Mouse (Mus musculus): ENCODE results near the gene Olfr670.
"Not testable (repeated sequence)": the region's sequence is repeated elsewhere in the genome, so short reads cannot be mapped to it uniquely, and the experiment has no call there.

Gene Olfr670

GRCm38 (mm10) chr7:104962520-104962919, at the start of gene Olfr670:
Olfr670 (minus strand) TSS chr7:104962620.
- no peak for DNase-seq (ENCODE audit: low spot score in 2 of 2)

GRCm38 (mm10) chr7:105001929-105002328, 39.5 kb upstream of the Olfr670 start, which contains the start of gene Olfr672:
Olfr672 (minus strand) TSS chr7:105002029.
- no peak for DNase-seq (ENCODE audit: low spot score in 2 of 2)

DNA sequence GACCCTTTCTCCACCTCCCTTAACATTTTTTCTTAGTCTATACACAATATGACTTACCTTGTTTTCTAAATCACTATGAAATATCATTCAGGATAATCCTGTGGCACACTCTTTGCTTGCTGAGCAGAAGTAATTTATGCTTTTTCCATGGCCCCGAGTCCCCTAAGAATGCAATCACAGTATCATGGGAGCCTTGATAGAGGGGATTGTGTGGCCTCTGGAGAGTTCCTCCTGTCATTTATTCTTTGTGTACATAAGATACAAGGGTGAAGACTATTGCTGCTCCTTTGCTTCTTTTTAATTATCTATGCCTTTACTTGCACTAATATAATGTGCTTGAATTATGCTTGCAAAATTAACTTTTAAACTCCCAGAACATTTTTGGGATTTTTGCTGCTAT, 16.6 kb upstream of the Olfr670 start, which contains the start of gene Olfr671:
Gene Olfr671 (minus strand): TSS at position 101 of the 400 bp plus-strand sequence.
- DNase-seq (ENCODE audit: low spot score in 2 of 2) = no peak

DNA sequence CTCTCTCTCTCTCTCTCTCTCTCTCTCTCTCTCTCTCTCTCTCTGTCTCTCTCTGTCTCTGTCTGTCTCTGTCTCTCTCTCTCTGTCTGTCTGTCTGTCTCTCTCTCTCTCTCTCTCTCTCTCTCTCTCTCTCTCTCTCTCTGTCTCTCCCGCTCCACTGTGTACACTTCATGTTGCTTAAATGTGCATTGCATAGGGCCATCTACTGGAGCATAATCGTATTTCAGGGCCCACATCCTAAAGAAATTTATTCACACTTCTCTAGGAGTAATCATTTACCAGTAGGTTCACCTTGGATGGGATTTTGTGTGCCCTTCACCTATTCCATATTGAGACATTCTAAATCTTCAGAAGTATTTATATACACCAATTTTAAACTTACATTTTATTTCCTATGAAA, 10.1 kb upstream of the Olfr670 start:
- not testable (repeated sequence) for DNase-seq (ENCODE audit: low spot score in 2 of 2)

DNA sequence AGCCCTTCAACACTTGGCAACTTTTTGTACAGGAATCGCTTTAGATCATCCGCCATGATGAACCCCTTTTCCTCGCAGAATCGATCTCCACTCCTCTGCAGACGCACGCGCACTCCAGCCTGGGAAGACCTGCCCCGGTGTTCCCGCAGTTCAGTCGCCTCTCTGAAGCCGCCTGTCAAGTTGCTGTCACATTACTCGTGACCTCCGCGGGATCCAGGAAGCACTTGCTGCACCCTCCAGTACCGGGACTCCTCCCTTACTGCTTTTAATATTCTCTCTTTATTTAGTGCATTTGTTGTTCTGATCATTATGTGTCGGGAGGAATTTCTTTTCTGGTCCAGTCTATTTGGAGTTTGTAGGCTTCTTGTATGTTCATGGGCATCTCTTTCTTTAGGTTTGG, 12.2 kb downstream of the Olfr670 start:
- DNase-seq (ENCODE audit: low spot score in 2 of 2) = not testable (repeated sequence)

DNA sequence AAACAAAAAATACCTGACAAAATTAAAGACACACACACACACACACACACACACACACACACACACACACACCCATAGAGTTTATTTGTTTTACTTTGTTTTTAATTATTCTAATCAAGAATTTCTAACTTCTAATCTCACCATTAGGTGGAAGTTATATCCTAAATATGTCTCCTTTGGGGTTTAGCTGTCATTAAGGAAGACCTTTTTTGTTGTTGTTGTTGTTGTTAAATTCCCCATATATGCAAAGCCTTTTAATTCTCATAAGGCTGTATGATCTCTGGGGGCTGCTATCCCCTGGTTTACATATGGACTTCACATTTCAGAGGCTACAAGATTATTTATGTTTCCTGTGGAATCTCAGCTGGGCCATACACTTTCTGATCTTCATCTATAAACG, 28.5 kb downstream of the Olfr670 start, which contains the start of gene Olfr669:
Gene Olfr669 (plus strand): TSS at position 301 of the 400 bp plus-strand sequence.
- no peak for DNase-seq (ENCODE audit: low spot score in 2 of 2)

DNA sequence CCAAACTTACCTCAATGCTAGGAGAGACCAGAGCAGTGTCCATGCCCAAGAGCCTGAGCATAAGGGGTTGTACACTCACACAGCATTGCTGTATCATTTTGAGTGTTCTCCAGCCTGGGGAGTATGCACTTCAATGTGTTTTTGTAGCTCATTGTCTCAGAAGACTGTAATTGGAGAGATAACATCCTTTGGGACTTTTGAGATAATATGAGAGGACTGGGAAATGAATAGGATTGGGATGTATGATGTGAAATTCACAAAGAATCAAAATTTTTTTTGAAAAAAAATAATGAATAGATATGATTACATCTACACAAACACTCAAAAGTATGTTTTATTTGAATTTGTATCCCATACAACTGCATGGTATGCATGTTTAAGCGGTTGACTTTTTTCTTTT, 34.5 kb downstream of the Olfr670 start, which contains the start of gene Olfr668:
Gene Olfr668 (minus strand): TSS at position 101 of the 400 bp plus-strand sequence.
- DNase-seq (ENCODE audit: low spot score in 2 of 2) = no peak

DNA sequence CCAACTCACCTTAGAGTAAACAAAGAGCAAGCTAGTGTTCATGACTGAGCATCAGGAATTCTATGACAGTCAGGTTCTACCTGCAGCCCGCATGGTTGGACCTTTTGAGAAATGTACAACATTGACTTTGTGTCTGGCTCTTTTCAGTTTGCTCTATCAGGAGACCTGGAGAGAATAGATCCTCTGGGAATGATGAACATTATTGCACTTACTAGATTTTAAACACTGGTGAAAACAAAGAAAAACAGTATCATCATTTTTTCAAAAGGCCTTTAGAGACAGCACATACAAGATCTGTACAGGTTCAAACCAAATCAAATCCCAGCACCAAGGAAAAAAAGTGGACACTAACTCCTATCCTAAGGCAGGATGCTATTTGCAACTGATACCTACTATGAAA, 41.0 kb downstream of the Olfr670 start, which contains the start of gene Olfr667:
Gene Olfr667 (minus strand): TSS at position 101 of the 400 bp plus-strand sequence.
- no peak for DNase-seq (ENCODE audit: low spot score in 2 of 2)
